Mouse (Mus musculus) embryonic facial prominence, embryonic 13.5 days (tissue): ENCODE measurements around the gene Stk11ip. TPM values are rescaled to one million over a fixed set of nuclear protein-coding genes. Genes with fewer than 3 reads are reported as not detected.

ENCODE experiments used
- ATAC-seq: fragments of 200-750 bp; cut with Nextera tagmentation; 2 replicates; pipeline ENCODE4 v1.8.0; 2017; ENCODE audit warnings: low read depth; ENCODE audit not compliant: insufficient number of reproducible peaks, insufficient read depth, low FRiP score, low TSS enrichment
- H3K27ac ChIP-seq: fragments of 300-500 bp; sonication (generic); 2 replicates; pipeline ENCODE4 v1.5.1; 2015; ENCODE audit warnings: moderate library complexity, mild to moderate bottlenecking, inconsistent platforms
- H3K27me3 ChIP-seq: fragments of 300-500 bp; sonication (generic); 2 replicates; pipeline ENCODE4 v1.6.1; 2015; ENCODE audit warnings: mild to moderate bottlenecking, inconsistent platforms
- H3K36me3 ChIP-seq: fragments of 300-500 bp; sonication (generic); 2 replicates; pipeline ENCODE4 v1.6.1; 2015; ENCODE audit warnings: mild to moderate bottlenecking, inconsistent platforms
- H3K4me1 ChIP-seq: fragments of 300-500 bp; sonication (generic); 2 replicates; pipeline ENCODE4 v1.6.1; 2015; ENCODE audit warnings: inconsistent platforms
- H3K4me2 ChIP-seq: fragments of 300-500 bp; sonication (generic); 2 replicates; pipeline ENCODE4 v1.6.1; 2015; ENCODE audit warnings: moderate library complexity, mild to moderate bottlenecking, inconsistent platforms
- H3K4me3 ChIP-seq: fragments of 300-500 bp; sonication (generic); 2 replicates; pipeline ENCODE4 v1.5.1; 2015; ENCODE audit warnings: mild to moderate bottlenecking, inconsistent platforms
- H3K9ac ChIP-seq: fragments of 300-500 bp; sonication (generic); 2 replicates; pipeline ENCODE4 v1.6.1; 2015; ENCODE audit warnings: mild to moderate bottlenecking, inconsistent platforms
- H3K9me3 ChIP-seq: fragments of 300-500 bp; sonication (generic); 2 replicates; pipeline ENCODE4 v1.6.1; 2016; ENCODE audit warnings: inconsistent platforms
- WGBS: fragments of 180-500 bp; shearing (Covaris S2); methylation state at CpG from one replicate; pipeline ENCODE4 v1.1.7; 2015; ENCODE audit warnings: mixed read lengths; 5-methylcytosine and 5-hydroxymethylcytosine counted together
- polyA plus RNA-seq: library from polyadenylated mRNA; unstranded; fragments of >200 nt; fragmentation: Nextera tagmentation; extraction: Ambion mirVana; gene quantifications from 2 replicates; pipeline ENCODE4 v1.2.1, GENCODE M21; 2015

The Stk11ip gene
- polyA plus RNA-seq, 1 experiment from 2014 or later = 22.0 TPM

DNA sequence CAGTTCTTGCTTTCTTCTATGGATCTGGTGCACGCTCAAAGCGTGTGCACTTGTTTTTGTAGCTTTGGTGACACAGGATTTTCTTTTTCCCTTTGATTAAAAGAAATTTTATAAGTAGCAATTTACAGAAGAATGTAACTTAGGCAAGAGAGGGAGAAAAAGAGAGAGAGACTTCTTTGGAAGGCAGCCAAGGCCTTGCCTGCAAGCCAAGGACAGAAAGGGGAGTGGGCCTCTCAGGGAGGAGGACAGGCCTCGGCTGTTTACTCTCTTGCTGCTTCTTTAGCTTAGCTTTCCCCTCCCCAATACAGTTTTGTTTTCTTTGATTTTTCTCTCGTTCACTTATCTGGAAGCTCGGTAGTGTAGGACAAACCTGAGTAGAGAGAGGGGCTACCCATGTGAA is 1.8 kb upstream of the Stk11ip start:
- H3K27me3 ChIP-seq = no peaks in the 10 kb centered on the region
- 43% methylated on average over 5 of the region's 5 CpGs for WGBS
- no peaks in the 10 kb centered on the region for H3K9me3 ChIP-seq
- H3K9ac ChIP-seq = no peak overlapping the region
- H3K4me3 ChIP-seq = no peak overlapping the region
- H3K27ac ChIP-seq = peak overlapping the region; percentile 97
- H3K36me3 ChIP-seq = no peaks in the 10 kb centered on the region
- H3K4me2 ChIP-seq = no peak overlapping the region
- H3K4me1 ChIP-seq = peaks cover 37% of the 10 kb centered on the region
- ATAC-seq = no peak

GRCm38 (mm10) chr1:75524679-75525078 is 3.4 kb downstream of the Stk11ip start:
- Histone ChIP-seq H3K9ac (peak overlapping the region; percentile 2; the same call in 1 of the 2 replicates), H3K4me2 (no peak overlapping the region), H3K4me3 (no peak overlapping the region), H3K27me3 (no peaks in the 10 kb centered on the region), H3K9me3 (no peaks in the 10 kb centered on the region), H3K36me3 (peaks cover 47% of the 10 kb centered on the region), H3K4me1 (peaks cover 15% of the 10 kb centered on the region), H3K27ac (no peak overlapping the region)
- 86% methylated on average over 7 of the region's 7 CpGs for WGBS
- no peak for ATAC-seq

- Histone ChIP-seq H3K4me2 (no peak overlapping the region), H3K27ac (no peak overlapping the region), H3K36me3 (peaks cover 83% of the 10 kb centered on the region)
Observed at GRCm38 (mm10) chr1:75530546-75530945, 9.2 kb downstream of the Stk11ip start.

GRCm38 (mm10) chr1:75532280-75533172 is 11.2 kb downstream of the Stk11ip start:
- H3K9me3 ChIP-seq = no peaks in the 10 kb centered on the region
- no peak overlapping the region for H3K4me3 ChIP-seq
- no peaks in the 10 kb centered on the region for H3K4me1 ChIP-seq
- no peak overlapping the region for H3K4me2 ChIP-seq
- WGBS = 89% methylated on average over 19 of the region's 19 CpGs
- peaks cover 81% of the 10 kb centered on the region for H3K36me3 ChIP-seq
- H3K9ac ChIP-seq = no peak overlapping the region
- H3K27me3 ChIP-seq = no peaks in the 10 kb centered on the region
- ATAC-seq = no peak
- no peak overlapping the region for H3K27ac ChIP-seq

More at GRCm38 (mm10) chr1:75530546-75530945, 9.2 kb downstream of the Stk11ip start:
- no peaks in the 10 kb centered on the region for H3K9me3 ChIP-seq
- no peak for ATAC-seq
- H3K4me3 ChIP-seq = no peak overlapping the region
- no peak overlapping the region for H3K9ac ChIP-seq
- H3K27me3 ChIP-seq = no peaks in the 10 kb centered on the region
- no peaks in the 10 kb centered on the region for H3K4me1 ChIP-seq
- 74% methylated on average over 4 of the region's 4 CpGs for WGBS

DNA sequence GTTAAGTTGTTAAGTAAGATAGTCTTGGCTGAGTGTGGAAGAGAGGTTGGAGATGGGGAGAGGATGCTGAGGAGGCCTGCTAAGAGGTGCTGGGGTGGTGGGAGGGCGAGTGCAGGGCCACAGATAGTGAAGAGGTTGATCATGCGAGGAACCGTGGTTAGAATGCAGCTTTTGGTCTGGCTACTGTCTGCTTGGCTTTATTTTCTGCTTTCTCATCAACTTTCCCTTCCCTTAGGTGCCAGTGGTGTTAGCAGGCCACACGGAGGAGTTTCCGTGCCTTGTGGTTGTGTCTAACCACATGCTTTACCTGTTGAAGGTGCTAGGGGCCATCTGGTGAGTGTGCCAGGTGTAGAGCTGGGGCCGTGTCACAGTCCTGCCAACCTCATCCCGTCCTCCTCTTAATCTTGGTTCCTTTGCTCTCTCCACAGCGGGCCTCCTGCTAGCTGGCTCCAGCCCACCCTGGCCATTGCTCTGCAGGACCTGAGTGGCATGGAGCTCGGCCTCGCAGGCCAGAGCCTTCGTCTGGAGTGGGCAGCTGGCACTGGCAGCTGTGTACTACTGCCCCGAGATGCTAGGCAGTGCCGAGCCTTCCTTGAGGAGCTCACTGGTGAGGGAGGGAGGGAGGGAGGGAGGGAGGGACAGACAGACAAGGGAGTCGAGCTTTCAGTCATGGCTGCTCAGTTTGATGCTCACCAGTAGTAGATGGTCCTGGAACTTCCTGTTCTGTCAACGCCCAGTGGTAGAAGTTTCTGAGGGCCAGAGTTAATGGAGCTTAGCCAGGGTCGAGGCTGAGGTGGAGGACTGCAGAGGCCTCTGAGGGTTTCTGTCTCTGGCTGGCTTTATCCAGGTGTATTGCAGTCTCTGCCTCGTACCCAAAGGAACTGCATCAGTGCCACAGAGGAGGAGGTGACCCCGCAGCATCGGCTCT is 12.3 kb downstream of the Stk11ip start:
- Histone ChIP-seq H3K9me3 (no peaks in the 10 kb centered on the region), H3K4me1 (no peaks in the 10 kb centered on the region), H3K4me2 (no peak overlapping the region), H3K27me3 (no peaks in the 10 kb centered on the region), H3K4me3 (no peak overlapping the region), H3K9ac (no peak overlapping the region), H3K27ac (no peak overlapping the region), H3K36me3 (peaks cover 72% of the 10 kb centered on the region)
- ATAC-seq = no peak
- 86% methylated on average over 19 of the region's 19 CpGs for WGBS

DNA sequence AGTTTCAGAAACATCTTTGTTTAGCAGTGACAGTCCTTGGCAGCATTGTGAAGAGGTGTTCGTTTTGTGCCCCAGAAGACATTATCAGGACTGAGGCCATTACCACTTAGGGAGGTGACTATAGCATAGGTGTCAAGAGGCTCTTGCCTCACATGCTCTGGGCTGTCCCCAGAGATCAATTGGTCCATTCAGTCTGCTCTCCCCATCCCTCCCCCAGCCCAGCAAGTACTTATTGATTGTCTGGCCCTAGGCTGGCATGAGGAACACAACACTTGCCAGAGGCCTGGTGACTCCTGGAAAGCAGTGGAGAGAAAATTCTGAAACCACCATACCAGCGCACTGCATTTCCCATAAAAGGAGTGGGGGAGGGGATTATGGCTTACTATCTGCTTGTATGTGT is 16.3 kb downstream of the Stk11ip start:
- H3K4me1 ChIP-seq = no peaks in the 10 kb centered on the region
- ATAC-seq = no peak

DNA sequence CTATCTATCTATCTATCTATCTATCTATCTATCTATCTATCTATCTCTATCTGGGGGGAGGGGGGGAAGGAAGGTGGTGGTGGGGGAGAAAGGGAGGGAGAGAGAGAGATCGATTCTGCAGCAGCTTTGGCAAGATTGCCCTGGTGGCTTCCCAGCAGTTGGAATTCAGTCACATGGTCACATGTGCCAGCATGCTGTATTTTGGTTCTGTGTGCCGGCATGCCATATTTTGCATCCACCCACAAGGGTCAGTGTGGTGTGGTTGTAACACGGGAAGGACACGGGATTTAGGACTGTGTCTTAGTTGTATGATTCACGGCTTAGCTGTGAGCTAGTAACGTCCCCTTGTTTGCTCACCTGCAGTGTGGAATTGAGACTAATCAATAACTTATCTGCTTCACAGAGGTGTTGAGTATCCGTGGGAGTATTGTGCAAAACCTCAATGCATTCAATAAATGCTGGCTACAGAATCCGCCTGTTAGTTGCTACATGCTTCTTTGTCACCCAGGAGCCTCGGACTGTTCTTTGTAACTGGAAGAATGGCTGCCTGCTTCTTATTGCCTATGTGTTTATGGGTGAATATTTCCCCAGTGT is 17.4 kb downstream of the Stk11ip start:
- Histone ChIP-seq H3K4me2 (no peak overlapping the region), H3K9me3 (peaks cover 4% of the 10 kb centered on the region; the same call in 1 of the 2 replicates), H3K4me3 (no peak overlapping the region), H3K27me3 (no peaks in the 10 kb centered on the region), H3K36me3 (peaks cover 32% of the 10 kb centered on the region), H3K9ac (no peak overlapping the region), H3K4me1 (no peaks in the 10 kb centered on the region), H3K27ac (no peak overlapping the region)
- WGBS = 78% methylated on average over 9 of the region's 9 CpGs
- no peak for ATAC-seq

More for the DNA sequence above, 16.3 kb downstream of the Stk11ip start:
- no peaks in the 10 kb centered on the region for H3K27me3 ChIP-seq
- no peak overlapping the region for H3K4me2 ChIP-seq
- H3K4me3 ChIP-seq = no peak overlapping the region
- H3K9ac ChIP-seq = no peak overlapping the region
- no peaks in the 10 kb centered on the region for H3K9me3 ChIP-seq
- WGBS = 86% methylated on average over 2 of the region's 2 CpGs
- H3K27ac ChIP-seq = no peak overlapping the region
- H3K36me3 ChIP-seq = peaks cover 44% of the 10 kb centered on the region

DNA sequence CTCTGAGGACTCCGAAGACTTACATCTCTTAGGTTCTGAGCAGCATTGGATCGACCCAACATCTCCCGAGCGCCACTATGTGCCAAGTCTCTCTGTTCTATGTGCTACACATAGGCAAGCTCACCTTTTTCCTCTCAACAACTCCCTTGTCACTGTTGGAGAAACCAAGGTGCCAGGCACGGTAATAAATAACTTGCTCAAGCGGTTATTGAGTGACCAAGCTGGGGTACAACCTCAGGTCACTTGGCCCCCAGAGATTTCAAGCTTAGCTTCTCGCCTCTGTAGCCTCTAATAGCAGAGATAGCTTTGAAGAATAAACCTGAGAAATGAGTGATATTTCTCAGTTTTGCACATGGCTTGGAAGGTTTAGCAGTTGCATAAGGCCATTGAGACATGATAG is 20.2 kb downstream of the Stk11ip start:
- ATAC-seq = no peak

DNA sequence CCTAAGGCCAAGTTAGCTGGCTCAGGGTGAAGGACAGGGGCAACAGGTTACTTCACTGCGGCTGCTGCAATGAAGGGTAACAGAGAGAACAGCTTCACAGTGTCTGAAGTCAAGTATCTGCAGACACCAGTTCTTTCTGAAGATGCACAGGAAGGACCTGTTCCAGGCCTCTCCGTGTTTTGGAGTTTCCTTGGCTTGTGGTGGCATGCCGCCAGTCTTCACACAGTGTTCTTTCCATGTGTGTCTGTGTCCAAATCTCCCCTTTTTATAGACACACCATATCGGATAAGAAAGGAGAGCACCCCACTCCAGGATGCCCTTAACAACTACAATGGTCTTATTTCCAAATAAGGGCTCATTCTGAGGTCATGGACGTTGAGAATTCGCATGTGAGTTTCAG is 23.0 kb downstream of the Stk11ip start:
- 92% methylated on average over 6 of the region's 6 CpGs for WGBS
- no peak for ATAC-seq
- Histone ChIP-seq H3K36me3 (peaks cover 15% of the 10 kb centered on the region), H3K27ac (no peak overlapping the region), H3K4me2 (no peak overlapping the region), H3K9me3 (peaks cover 4% of the 10 kb centered on the region; the same call in 1 of the 2 replicates), H3K4me1 (peaks cover 15% of the 10 kb centered on the region), H3K27me3 (no peaks in the 10 kb centered on the region), H3K4me3 (no peak overlapping the region), H3K9ac (no peak overlapping the region)

More for the DNA sequence above, 20.2 kb downstream of the Stk11ip start:
- H3K4me3 ChIP-seq = no peak overlapping the region
- H3K9me3 ChIP-seq = peaks cover 4% of the 10 kb centered on the region; the same call in 1 of the 2 replicates
- H3K4me2 ChIP-seq = no peak overlapping the region
- no peak overlapping the region for H3K9ac ChIP-seq
- peaks cover 6% of the 10 kb centered on the region; the same call in 1 of the 2 replicates for H3K4me1 ChIP-seq
- H3K27ac ChIP-seq = no peak overlapping the region
- H3K27me3 ChIP-seq = no peaks in the 10 kb centered on the region
- peaks cover 7% of the 10 kb centered on the region for H3K36me3 ChIP-seq
- WGBS = 85% methylated on average over 7 of the region's 7 CpGs

GRCm38 (mm10) chr1:75545965-75546956 is 24.9 kb downstream of the Stk11ip start, which contains the start of gene Slc4a3:
Slc4a3 (plus strand) TSS chr1:75546266.
- Histone ChIP-seq H3K9me3 (peaks cover 4% of the 10 kb centered on the region; the same call in 1 of the 2 replicates), H3K4me1 (peaks cover 15% of the 10 kb centered on the region), H3K4me2 (peak within 1 kb of the TSS; percentile 70), H3K4me3 (peak within 1 kb of the TSS; percentile 77), H3K27ac (peak within 1 kb of the TSS; percentile 83), H3K27me3 (no peaks in the 10 kb centered on the region), H3K36me3 (peaks cover 31% of the 10 kb centered on the region), H3K9ac (peak within 1 kb of the TSS; percentile 91)
- WGBS = 2% methylated on average over 58 of the region's 64 CpGs
- ATAC-seq = peak; percentile 69
